Mouse (Mus musculus) liver, adult 2 months (tissue): ENCODE measurements around the gene Sdc3. TPM values are rescaled to one million over a fixed set of nuclear protein-coding genes. Genes with fewer than 3 reads are reported as not detected.

Experiments
- DNase-seq: peaks from one replicate; pipeline ENCODE4 v3.0.0-alpha.2; 2011; ENCODE audit warnings: low read depth, low spot score; ENCODE audit errors: extremely low read depth
- H3K27ac ChIP-seq: fragments of 200-500 bp; replicated peaks from 2 replicates; pipeline ENCODE4 v1.5.1; 2012; ENCODE audit warnings: low read depth, mild to moderate bottlenecking, control low read depth, inconsistent platforms, low read length; ENCODE audit not compliant: insufficient read depth
- H3K27me3 ChIP-seq: fragments of 200-500 bp; 2 replicates; pipeline ENCODE4 v1.6.1; 2012; ENCODE audit warnings: mild to moderate bottlenecking, moderate library complexity, low read length, inconsistent platforms; ENCODE audit not compliant: control insufficient read depth, insufficient read depth
- H3K36me3 ChIP-seq: fragments of 200-500 bp; 2 replicates; pipeline ENCODE4 v1.6.1; 2012; ENCODE audit warnings: low read length, inconsistent platforms; ENCODE audit not compliant: control insufficient read depth, insufficient read depth
- H3K4me1 ChIP-seq: fragments of 200-500 bp; 2 replicates; pipeline ENCODE4 v1.6.1; 2011; ENCODE audit warnings: low read length; ENCODE audit not compliant: control insufficient read depth, insufficient read depth
- H3K4me3 ChIP-seq: fragments of 200-500 bp; 2 replicates; pipeline ENCODE4 v1.5.1; 2011; ENCODE audit warnings: low read depth, mild to moderate bottlenecking, control low read depth, low read length, moderate library complexity; ENCODE audit not compliant: insufficient read depth
- H3K79me2 ChIP-seq: fragments of 200-500 bp; 2 replicates; pipeline ENCODE4 v1.6.1; 2012; ENCODE audit warnings: inconsistent platforms, mild to moderate bottlenecking, low read length, moderate library complexity; ENCODE audit not compliant: control insufficient read depth, insufficient read depth
- H3K9ac ChIP-seq: fragments of 200-500 bp; 2 replicates; pipeline ENCODE4 v1.6.1; 2012; ENCODE audit warnings: low read depth, mild to moderate bottlenecking, control low read depth, inconsistent platforms, low read length
- CTCF ChIP-seq: fragments of 200-500 bp; IDR thresholded peaks from 2 replicates; pipeline ENCODE4 v1.5.1; 2011; ENCODE audit warnings: low read depth, low read length, control low read depth
- POLR2A ChIP-seq: fragments of 200-500 bp; IDR thresholded peaks from 2 replicates; pipeline ENCODE4 v1.6.1; 2011; ENCODE audit warnings: low read length, control low read depth; ENCODE audit not compliant: insufficient read depth; ENCODE audit errors: extremely low read depth
- WGBS: fragments of 180-500 bp; shearing (Covaris S2); methylation state at CpG from one replicate; pipeline ENCODE4 v1.1.7; 2018; 5-methylcytosine and 5-hydroxymethylcytosine counted together
- polyA plus RNA-seq: library from polyadenylated mRNA; depleted of rRNA; stranded (reverse); fragments of >200 nt; gene quantifications from 2 replicates; pipeline ENCODE4 v1.2.3, GENCODE M21; 2012
- total RNA-seq: library from RNA; depleted of rRNA; stranded (reverse); fragments of >200 nt; gene quantifications from 2 replicates; pipeline ENCODE4 v1.2.3, GENCODE M21; 2014

Sdc3 gene
- total and polyA plus RNA-seq, 2 experiments, result 11.1 to 37.1 TPM

GRCm38 (mm10) chr4:130804771-130805361 is 12.5 kb downstream of the Sdc3 start:
- Histone ChIP-seq H3K27ac (no peak overlapping the region), H3K4me3 (no peak overlapping the region), H3K27me3 (no peaks in the 10 kb centered on the region), H3K36me3 (no peaks in the 10 kb centered on the region), H3K4me1 (no peaks in the 10 kb centered on the region; the same call in 1 of the 2 replicates), H3K9ac (no peak overlapping the region), H3K79me2 (peaks cover 4% of the 10 kb centered on the region; the same call in 1 of the 2 replicates)
- DNase-seq, result no peak
- TF ChIP-seq CTCF, result no peak
- no peak for TF ChIP-seq POLR2A
- WGBS, result 79% methylated on average over 7 of the region's 7 CpGs

DNA sequence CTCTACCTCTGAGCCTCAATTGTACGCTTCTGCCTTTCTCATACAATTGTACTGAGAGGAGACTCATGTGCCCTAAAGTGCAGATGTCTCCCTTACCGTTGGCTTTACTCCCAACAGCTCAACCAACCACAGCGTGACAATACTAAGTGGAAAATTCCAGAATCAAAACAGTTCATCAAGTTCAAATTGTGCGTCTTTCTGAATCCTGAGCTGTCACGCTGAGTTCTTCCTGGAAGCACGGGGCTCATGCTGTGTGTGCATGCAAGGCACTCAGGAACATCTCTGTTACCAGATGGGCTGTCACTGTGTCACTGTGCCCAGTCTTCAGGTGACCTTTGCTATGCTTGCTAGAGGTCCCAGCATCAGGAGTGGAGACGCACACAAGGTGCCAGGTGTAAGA is 13.4 kb downstream of the Sdc3 start:
- Histone ChIP-seq H3K79me2 (peaks cover 4% of the 10 kb centered on the region; the same call in 1 of the 2 replicates), H3K4me3 (no peak overlapping the region), H3K27ac (no peak overlapping the region), H3K9ac (no peak overlapping the region), H3K36me3 (no peaks in the 10 kb centered on the region), H3K27me3 (no peaks in the 10 kb centered on the region), H3K4me1 (no peaks in the 10 kb centered on the region; the same call in 1 of the 2 replicates)
- TF ChIP-seq CTCF, result no peak
- TF ChIP-seq POLR2A, result no peak
- WGBS, result 75% methylated on average over 7 of the region's 7 CpGs
- DNase-seq, result no peak

DNA sequence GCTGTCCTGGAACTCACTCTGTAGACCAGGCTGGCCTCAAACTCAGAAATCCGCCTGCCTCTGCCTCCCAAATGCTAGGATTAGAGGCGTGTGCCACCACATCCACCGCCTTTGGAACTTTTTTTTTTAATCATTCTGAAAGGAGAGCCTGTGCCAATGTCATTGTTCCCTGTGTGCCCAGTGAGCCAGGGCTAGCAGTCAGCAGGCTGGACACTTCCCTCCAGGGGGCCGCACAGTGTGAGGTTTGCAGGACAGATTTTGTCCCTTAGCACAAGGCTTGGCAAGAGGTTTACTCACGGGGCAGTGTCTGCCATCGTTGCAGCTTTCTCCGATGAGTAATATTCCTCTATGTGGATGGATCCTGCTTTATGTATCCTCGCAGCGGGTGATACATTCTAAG is 14.4 kb downstream of the Sdc3 start:
- Histone ChIP-seq H3K9ac (no peak overlapping the region), H3K27me3 (no peaks in the 10 kb centered on the region), H3K4me1 (no peaks in the 10 kb centered on the region; the same call in 1 of the 2 replicates)

DNA sequence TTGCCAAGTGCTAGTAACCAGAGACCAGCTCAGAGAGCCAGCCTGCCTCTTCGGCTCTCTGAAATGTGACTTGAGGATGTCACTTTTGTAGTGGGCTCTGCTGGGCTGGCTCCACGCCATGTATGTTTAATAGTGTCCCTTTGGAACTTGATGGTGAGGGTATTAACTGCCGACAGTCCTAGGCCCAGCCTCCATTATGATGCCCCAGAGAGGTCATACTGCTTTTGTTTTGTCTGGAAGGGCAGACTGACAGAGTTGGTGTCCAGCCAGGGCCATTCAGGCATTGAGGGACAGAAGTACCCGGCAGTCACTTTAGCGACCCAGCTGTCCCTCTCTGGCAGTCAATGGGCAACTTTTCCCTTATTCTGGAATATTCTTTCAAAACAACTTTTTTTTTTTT is 17.4 kb downstream of the Sdc3 start:
- H3K79me2 ChIP-seq, result peaks cover 8% of the 10 kb centered on the region; the same call in 1 of the 2 replicates
- WGBS, result 62% methylated on average over 5 of the region's 5 CpGs
- TF ChIP-seq POLR2A, result no peak
- TF ChIP-seq CTCF, result no peak
- no peak for DNase-seq
- no peaks in the 10 kb centered on the region for H3K36me3 ChIP-seq
- no peak overlapping the region for H3K27ac ChIP-seq
- no peak overlapping the region for H3K9ac ChIP-seq
- H3K27me3 ChIP-seq, result no peaks in the 10 kb centered on the region
- H3K4me1 ChIP-seq, result no peaks in the 10 kb centered on the region; the same call in 1 of the 2 replicates
- H3K4me3 ChIP-seq, result no peak overlapping the region

More for the DNA sequence above, 14.4 kb downstream of the Sdc3 start:
- Histone ChIP-seq H3K79me2 (peaks cover 4% of the 10 kb centered on the region; the same call in 1 of the 2 replicates), H3K36me3 (no peaks in the 10 kb centered on the region), H3K27ac (no peak overlapping the region), H3K4me3 (no peak overlapping the region)
- no peak for TF ChIP-seq POLR2A
- no peak for TF ChIP-seq CTCF
- 83% methylated on average over 9 of the region's 9 CpGs for WGBS
- DNase-seq, result no peak

GRCm38 (mm10) chr4:130810845-130811244 is 18.5 kb downstream of the Sdc3 start:
- Histone ChIP-seq H3K4me3 (0 out of 2 replicates have a peak overlapping the region, but pooled peaks have one; percentile 25), H3K27me3 (no peaks in the 10 kb centered on the region), H3K27ac (no peak overlapping the region), H3K79me2 (peaks cover 8% of the 10 kb centered on the region; the same call in 1 of the 2 replicates), H3K36me3 (no peaks in the 10 kb centered on the region), H3K4me1 (no peaks in the 10 kb centered on the region; the same call in 1 of the 2 replicates), H3K9ac (no peak overlapping the region)
- TF ChIP-seq CTCF (no peak), POLR2A (no peak)
- DNase-seq, result no peak
- WGBS, result 63% methylated on average over 3 of the region's 3 CpGs

GRCm38 (mm10) chr4:130811385-130811784 is 19.0 kb downstream of the Sdc3 start:
- Histone ChIP-seq H3K4me1 (no peaks in the 10 kb centered on the region), H3K79me2 (peaks cover 8% of the 10 kb centered on the region; the same call in 1 of the 2 replicates), H3K27ac (no peak overlapping the region), H3K27me3 (no peaks in the 10 kb centered on the region), H3K4me3 (peak overlapping the region; percentile 25), H3K36me3 (no peaks in the 10 kb centered on the region), H3K9ac (no peak overlapping the region)
- no peak for DNase-seq
- TF ChIP-seq POLR2A, result no peak
- TF ChIP-seq CTCF, result no peak
- 56% methylated on average over 7 of the region's 7 CpGs for WGBS
